Mouse (Mus musculus) fibroblast of lung, adult 2 months (primary cell): ENCODE results near the gene Prnd.

ENCODE experiments used
- DNase-seq: peaks from one replicate; pipeline ENCODE4 v3.0.0-alpha.2; 2011; ENCODE audit warnings: low read depth

The Prnd gene

GRCm38 (mm10) chr2:131982546-131983196 lies 32.0 kb downstream of the Prnd start:
- no peak for DNase-seq

GRCm38 (mm10) chr2:131987950-131988349 lies 37.3 kb downstream of the Prnd start:
- DNase-seq, result no peak

GRCm38 (mm10) chr2:131988550-131988949 lies 37.9 kb downstream of the Prnd start:
- peak; percentile 58 for DNase-seq

GRCm38 (mm10) chr2:131992487-131992886 lies 41.8 kb downstream of the Prnd start:
- DNase-seq, result no peak

- no peak for DNase-seq
These were observed 42.5 kb downstream of the Prnd start for GRCm38 (mm10) chr2:131993151-131993550.

GRCm38 (mm10) chr2:131993563-131994088 lies 43.0 kb downstream of the Prnd start:
- DNase-seq, result no peak

GRCm38 (mm10) chr2:131994971-131995370 lies 44.3 kb downstream of the Prnd start:
- no peak for DNase-seq

- DNase-seq, result no peak
These were observed 45.1 kb downstream of the Prnd start for GRCm38 (mm10) chr2:131995742-131996141.

- no peak for DNase-seq
These were observed 45.7 kb downstream of the Prnd start for GRCm38 (mm10) chr2:131996369-131996768.

GRCm38 (mm10) chr2:131997356-131997755 lies 46.7 kb downstream of the Prnd start:
- DNase-seq, result no peak

GRCm38 (mm10) chr2:132001696-132002334 lies 51.2 kb downstream of the Prnd start:
- DNase-seq, result no peak

- no peak for DNase-seq
These were observed 53.3 kb downstream of the Prnd start for GRCm38 (mm10) chr2:132003916-132004315.

GRCm38 (mm10) chr2:132004495-132005136 lies 54.0 kb downstream of the Prnd start:
- DNase-seq, result no peak

GRCm38 (mm10) chr2:132005445-132005844 lies 54.8 kb downstream of the Prnd start:
- DNase-seq, result no peak
